In the genomic region with DNA sequence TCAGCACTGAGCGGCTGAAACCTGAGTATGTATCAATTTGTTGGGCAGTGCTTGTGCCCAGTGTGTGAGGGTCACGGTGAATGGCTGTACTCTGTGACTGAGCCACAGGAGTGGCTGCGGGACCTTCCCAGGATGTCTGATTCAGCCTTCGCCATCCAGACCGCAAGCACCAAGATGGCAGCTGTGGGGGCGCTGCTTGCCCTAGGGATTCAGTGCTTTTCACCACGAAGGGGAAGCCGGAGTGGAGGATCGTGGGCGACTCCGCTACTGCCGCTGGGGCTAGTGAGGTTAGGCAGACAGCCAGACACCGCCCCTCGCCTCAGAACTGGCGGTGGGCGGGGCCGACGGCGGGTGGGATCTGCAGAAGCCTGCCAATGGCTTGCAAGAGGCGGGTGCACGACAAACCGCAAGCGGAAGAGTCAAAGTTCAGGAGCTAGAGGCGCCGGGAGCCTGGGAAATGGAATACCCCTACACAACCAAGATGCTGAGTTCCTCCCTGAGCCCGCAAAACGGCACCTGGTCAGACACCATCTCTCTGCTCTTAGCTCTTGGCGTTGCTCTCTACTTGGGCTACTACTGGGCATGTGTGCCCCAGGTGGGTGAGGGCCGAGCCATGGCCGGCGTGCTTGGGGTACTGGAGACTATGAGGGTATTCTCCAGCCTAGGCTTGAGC, we compare ENCODE assay signal across 8 mouse cellular contexts. TPM values are rescaled to one million over a fixed set of nuclear protein-coding genes. Genes with fewer than 3 reads are reported as not detected.
DNase-seq lines count a peak whose midpoint lies in the region; ATAC-seq and TF ChIP-seq lines count a peak whose summit lies in the region.

No protein-coding gene starts in this region.

- H3K9ac ChIP-seq in kidney, embryonic 14.5 days (ENCODE audit: low read depth, low read length): peak overlapping the region; percentile 49
- peak overlapping the region; percentile 53; the same call in 1 of the 2 replicates for H3K9ac ChIP-seq in limb, embryonic 15.5 days
- H3K9ac ChIP-seq in midbrain, postnatal 0 days (replicated peaks; ENCODE audit: low read length, poor library complexity, severe bottlenecking): peak overlapping the region; percentile 57

- peak; percentile 94 for DNase-seq in brain, adult 2 months (ENCODE audit: low read depth, low spot score)
- DNase-seq in heart, embryonic 10.5 days (ENCODE audit: low spot score): peak; percentile 97
- peak; percentile 94 for DNase-seq in midbrain, postnatal 0 days (ENCODE audit: low spot score)
- DNase-seq in spleen, postnatal 14 days (ENCODE audit: low spot score in 2 of 2): peak; percentile 75 to 80

- H3K79me3 ChIP-seq in C2C12 (ENCODE audit: low read depth): peaks cover 9% of the 10 kb centered on the region

- peaks cover 3% of the 10 kb centered on the region; the same call in 1 of the 2 replicates for H3K4me1 ChIP-seq in embryonic fibroblast, embryonic 13.5 days (ENCODE audit: control insufficient read depth, insufficient read depth, low read length)
- peaks cover 25% of the 10 kb centered on the region for H3K4me1 ChIP-seq in heart, embryonic 10.5 days
- H3K4me1 ChIP-seq in kidney, embryonic 14.5 days (ENCODE audit: control insufficient read depth, insufficient read depth, low read length): peaks cover 15% of the 10 kb centered on the region
- H3K4me1 ChIP-seq in limb, embryonic 15.5 days: peaks cover 24% of the 10 kb centered on the region
- peaks cover 3% of the 10 kb centered on the region; the same call in 1 of the 2 replicates for H3K4me1 ChIP-seq in midbrain, postnatal 0 days (ENCODE audit: insufficient read depth, low read length)

- peaks cover 29% of the 10 kb centered on the region for H3K36me3 ChIP-seq in C2C12 (ENCODE audit: control insufficient read depth, insufficient read depth)
- peaks cover 30% of the 10 kb centered on the region for H3K36me3 ChIP-seq in heart, embryonic 10.5 days
- peaks cover 28% of the 10 kb centered on the region for H3K36me3 ChIP-seq in kidney, embryonic 14.5 days (ENCODE audit: control insufficient read depth, insufficient read depth, low read length)
- H3K36me3 ChIP-seq in limb, embryonic 15.5 days: peaks cover 30% of the 10 kb centered on the region
- H3K36me3 ChIP-seq in midbrain, postnatal 0 days (ENCODE audit: insufficient read depth, low read length): peaks cover 26% of the 10 kb centered on the region

- H3ac ChIP-seq in C2C12 (ENCODE audit: control insufficient read depth, insufficient read length, low read depth): peak overlapping the region; percentile 26

- H3K4me3 ChIP-seq in C2C12 (ENCODE audit: insufficient read depth, poor library complexity, severe bottlenecking): peak overlapping the region; percentile 56
- peak overlapping the region; percentile 77 for H3K4me3 ChIP-seq in embryonic fibroblast, embryonic 13.5 days (ENCODE audit: insufficient read depth, low read length)
- peak overlapping the region; percentile 73 for H3K4me3 ChIP-seq in heart, embryonic 10.5 days
- peak overlapping the region; percentile 46 for H3K4me3 ChIP-seq in kidney, embryonic 14.5 days (ENCODE audit: low read length)
- H3K4me3 ChIP-seq in limb, embryonic 15.5 days: peak overlapping the region; percentile 58
- H3K4me3 ChIP-seq in midbrain, postnatal 0 days (ENCODE audit: low read depth, low read length): peak overlapping the region; percentile 45

- peak; percentile 92 for ATAC-seq in kidney, embryonic 14.5 days (ENCODE audit: low FRiP score, low TSS enrichment)
- peak; percentile 66 for ATAC-seq in limb, embryonic 15.5 days (ENCODE audit: insufficient number of reproducible peaks, low FRiP score, low TSS enrichment, low read depth)
- peak; percentile 80 for ATAC-seq in midbrain, postnatal 0 days (ENCODE audit: low FRiP score)

- no peaks in the 10 kb centered on the region for H3K27me3 ChIP-seq in C2C12 (ENCODE audit: control insufficient read depth, insufficient read depth, insufficient read length)
- H3K27me3 ChIP-seq in heart, embryonic 10.5 days (ENCODE audit: insufficient read depth, poor library complexity, severe bottlenecking): peaks cover 13% of the 10 kb centered on the region
- peaks cover 5% of the 10 kb centered on the region; the same call in 1 of the 2 replicates for H3K27me3 ChIP-seq in kidney, embryonic 14.5 days (ENCODE audit: control insufficient read depth, insufficient read depth, low read length)
- peaks cover 4% of the 10 kb centered on the region; the same call in 1 of the 2 replicates for H3K27me3 ChIP-seq in limb, embryonic 15.5 days
- H3K27me3 ChIP-seq in midbrain, postnatal 0 days (ENCODE audit: insufficient read depth, low read length): no peaks in the 10 kb centered on the region

- WGBS in heart, embryonic 10.5 days: under 1% methylated on average over 31 of the region's 31 CpGs
- WGBS in kidney, embryonic 14.5 days: under 1% methylated on average over 31 of the region's 31 CpGs
- 2% methylated on average over 31 of the region's 31 CpGs for WGBS in limb, embryonic 15.5 days
- under 1% methylated on average over 31 of the region's 31 CpGs for WGBS in midbrain, postnatal 0 days

- H3K79me2 ChIP-seq in C2C12 (ENCODE audit: control insufficient read depth, insufficient read depth): peaks cover 35% of the 10 kb centered on the region

- no peak for TF ChIP-seq CTCF in C2C12 (IDR thresholded peaks at IDR 0.05; ENCODE audit: control insufficient read depth, insufficient read depth, insufficient read length)
- TF ChIP-seq CTCF in embryonic fibroblast, embryonic 13.5 days (IDR thresholded peaks at IDR 0.05; ENCODE audit: borderline replicate concordance, insufficient read depth, low read length): no peak
- peak; percentile 54 for TF ChIP-seq CTCF in midbrain, postnatal 0 days (IDR thresholded peaks at IDR 0.05)

- H3K27ac ChIP-seq in embryonic fibroblast, embryonic 13.5 days (ENCODE audit: insufficient read depth, low read length): peak overlapping the region; percentile 60
- peak overlapping the region; percentile 77 for H3K27ac ChIP-seq in heart, embryonic 10.5 days
- peak overlapping the region; percentile 69 for H3K27ac ChIP-seq in kidney, embryonic 14.5 days (ENCODE audit: low read depth, low read length)
- peak overlapping the region; percentile 86 for H3K27ac ChIP-seq in limb, embryonic 15.5 days
- peak overlapping the region; percentile 67 for H3K27ac ChIP-seq in midbrain, postnatal 0 days (ENCODE audit: low read depth, low read length)

- H3K9me3 ChIP-seq in heart, embryonic 10.5 days: no peaks in the 10 kb centered on the region
- H3K9me3 ChIP-seq in kidney, embryonic 14.5 days (ENCODE audit: control insufficient read depth, low read length): no peaks in the 10 kb centered on the region
- no peaks in the 10 kb centered on the region for H3K9me3 ChIP-seq in limb, embryonic 15.5 days
- H3K9me3 ChIP-seq in midbrain, postnatal 0 days (ENCODE audit: low read length): no peaks in the 10 kb centered on the region

- H3K4me2 ChIP-seq in kidney, embryonic 14.5 days (replicated peaks; ENCODE audit: low read depth, low read length): peak overlapping the region; percentile 65
- peak overlapping the region; percentile 90 for H3K4me2 ChIP-seq in limb, embryonic 15.5 days
- peak overlapping the region; percentile 91 for H3K4me2 ChIP-seq in midbrain, postnatal 0 days (ENCODE audit: low read depth, low read length, poor library complexity, severe bottlenecking)

- TF ChIP-seq POLR2A in embryonic fibroblast, embryonic 13.5 days (IDR thresholded peaks at IDR 0.05; ENCODE audit: low read depth, low read length): peak; percentile 77

RNA-seq across cellular contexts. Expression of a gene that starts 4.4 kb away (rescaled TPM):
- polyA plus RNA-seq in C2C12 (2012; fragmentation: generic; extraction: Trizol): 8.2 TPM
- 14.4 and 16.9 TPM in 2 replicates for polyA plus RNA-seq in embryonic fibroblast, embryonic 13.5 days (2011; ENCODE audit: insufficient read length, low read depth, missing spikeins)
- polyA plus RNA-seq in heart, embryonic 10.5 days (2016; fragmentation: Nextera tagmentation; extraction: Ambion mirVana): 5.5 and 6.0 TPM in 2 replicates
- 7.5 and 10.4 TPM in 2 replicates for polyA plus RNA-seq in kidney, embryonic 14.5 days (2014; fragmentation: Nextera tagmentation; extraction: Ambion mirVana)
- polyA plus RNA-seq in limb, embryonic 15.5 days (2015; fragmentation: Nextera tagmentation; extraction: Ambion mirVana): 21.0 and 31.7 TPM in 2 replicates
- total RNA-seq in midbrain, postnatal 0 days (2014; rRNA removed): 162 and 185 TPM in 2 replicates
- 108 TPM in 2 replicates for polyA plus RNA-seq in midbrain, postnatal 0 days (2015; fragmentation: Nextera tagmentation; extraction: Ambion mirVana)

RNA-seq across cellular contexts. Expression of a gene that starts 10.4 kb away (rescaled TPM):
- polyA plus RNA-seq in C2C12 (2012; fragmentation: generic; extraction: Trizol): 108 TPM
- 91.6 and 95.3 TPM in 2 replicates for polyA plus RNA-seq in embryonic fibroblast, embryonic 13.5 days (2011; ENCODE audit: insufficient read length, low read depth, missing spikeins)
- polyA plus RNA-seq in heart, embryonic 10.5 days (2016; fragmentation: Nextera tagmentation; extraction: Ambion mirVana): 118 and 124 TPM in 2 replicates
- 97.6 and 99.5 TPM in 2 replicates for polyA plus RNA-seq in kidney, embryonic 14.5 days (2014; fragmentation: Nextera tagmentation; extraction: Ambion mirVana)
- polyA plus RNA-seq in limb, embryonic 15.5 days (2015; fragmentation: Nextera tagmentation; extraction: Ambion mirVana): 128 and 137 TPM in 2 replicates
- total RNA-seq in midbrain, postnatal 0 days (2014; rRNA removed): 37.6 and 37.7 TPM in 2 replicates
- polyA plus RNA-seq in midbrain, postnatal 0 days (2015; fragmentation: Nextera tagmentation; extraction: Ambion mirVana): 89.6 and 101 TPM in 2 replicates

RNA-seq across cellular contexts. Expression of a gene that starts 18.7 kb away (rescaled TPM):
- 0.07 TPM for polyA plus RNA-seq in C2C12 (2012; fragmentation: generic; extraction: Trizol)
- not detected in 2 replicates for polyA plus RNA-seq in embryonic fibroblast, embryonic 13.5 days (2011; ENCODE audit: insufficient read length, low read depth, missing spikeins)
- 0.11 and 0.17 TPM in 2 replicates for polyA plus RNA-seq in heart, embryonic 10.5 days (2016; fragmentation: Nextera tagmentation; extraction: Ambion mirVana)
- polyA plus RNA-seq in kidney, embryonic 14.5 days (2014; fragmentation: Nextera tagmentation; extraction: Ambion mirVana): 0.51 and 0.83 TPM in 2 replicates
- 0.04 and 0.06 TPM in 2 replicates for polyA plus RNA-seq in limb, embryonic 15.5 days (2015; fragmentation: Nextera tagmentation; extraction: Ambion mirVana)
- total RNA-seq in midbrain, postnatal 0 days (2014; rRNA removed): 0.05 TPM in 1 of 2 replicates, not detected in the other
- 0.07 and 0.09 TPM in 2 replicates for polyA plus RNA-seq in midbrain, postnatal 0 days (2015; fragmentation: Nextera tagmentation; extraction: Ambion mirVana)

RNA-seq across cellular contexts. Expression of a gene that starts 28.6 kb away (rescaled TPM):
- polyA plus RNA-seq in C2C12 (2012; fragmentation: generic; extraction: Trizol): 16.2 TPM
- polyA plus RNA-seq in embryonic fibroblast, embryonic 13.5 days (2011; ENCODE audit: insufficient read length, low read depth, missing spikeins): 11.4 and 12.4 TPM in 2 replicates
- 10.5 and 14.5 TPM in 2 replicates for polyA plus RNA-seq in heart, embryonic 10.5 days (2016; fragmentation: Nextera tagmentation; extraction: Ambion mirVana)
- polyA plus RNA-seq in kidney, embryonic 14.5 days (2014; fragmentation: Nextera tagmentation; extraction: Ambion mirVana): 29.7 and 31.4 TPM in 2 replicates
- 23.6 and 28.1 TPM in 2 replicates for polyA plus RNA-seq in limb, embryonic 15.5 days (2015; fragmentation: Nextera tagmentation; extraction: Ambion mirVana)
- 1.4 and 12.3 TPM in 2 replicates for total RNA-seq in midbrain, postnatal 0 days (2014; rRNA removed)
- polyA plus RNA-seq in midbrain, postnatal 0 days (2015; fragmentation: Nextera tagmentation; extraction: Ambion mirVana): 14.3 and 17.6 TPM in 2 replicates

RNA-seq across cellular contexts. Expression of a gene that starts 36.6 kb away (rescaled TPM):
- 9.9 TPM for polyA plus RNA-seq in C2C12 (2012; fragmentation: generic; extraction: Trizol)
- polyA plus RNA-seq in embryonic fibroblast, embryonic 13.5 days (2011; ENCODE audit: insufficient read length, low read depth, missing spikeins): 85.9 and 98.0 TPM in 2 replicates
- polyA plus RNA-seq in heart, embryonic 10.5 days (2016; fragmentation: Nextera tagmentation; extraction: Ambion mirVana): 166 and 172 TPM in 2 replicates
- polyA plus RNA-seq in kidney, embryonic 14.5 days (2014; fragmentation: Nextera tagmentation; extraction: Ambion mirVana): 170 and 191 TPM in 2 replicates
- 274 and 287 TPM in 2 replicates for polyA plus RNA-seq in limb, embryonic 15.5 days (2015; fragmentation: Nextera tagmentation; extraction: Ambion mirVana)
- total RNA-seq in midbrain, postnatal 0 days (2014; rRNA removed): 7.4 and 11.8 TPM in 2 replicates
- polyA plus RNA-seq in midbrain, postnatal 0 days (2015; fragmentation: Nextera tagmentation; extraction: Ambion mirVana): 9.0 and 9.8 TPM in 2 replicates

Comparison
In these comparisons a context has a peak if more than half of its experiments do, and no peak if none do; other contexts are left out.
1. Peak in every context shown above with its lines: DNase-seq, ATAC-seq, H3K4me3 ChIP-seq and H3K27ac ChIP-seq.